Mouse (Mus musculus) ES-E14 (cell line): ENCODE measurements around the gene Ptn. TPM values are rescaled to one million over a fixed set of nuclear protein-coding genes. Genes with fewer than 3 reads are reported as not detected.
"Not testable (repeated sequence)": the region's sequence is repeated elsewhere in the genome, so short reads cannot be mapped to it uniquely, and the experiment has no call there.

Experiments used
- DNase-seq: peaks from one replicate; pipeline ENCODE4 v3.0.0-alpha.2; 2013; ENCODE audit warnings: low read depth, low spot score
- H3K27ac ChIP-seq: 2 replicates; pipeline ENCODE4 v1.5.1; 2012; ENCODE audit warnings: low read depth, mild to moderate bottlenecking, low read length, moderate library complexity, mixed read lengths; ENCODE audit not compliant: poor library complexity, insufficient read depth, severe bottlenecking
- H3K36me3 ChIP-seq: 2 replicates; pipeline ENCODE4 v1.6.1; 2012; ENCODE audit warnings: mild to moderate bottlenecking, low read length, moderate library complexity, mixed read lengths; ENCODE audit not compliant: control insufficient read depth, poor library complexity, insufficient read depth, severe bottlenecking
- H3K4me1 ChIP-seq, 2 experiments: fragments of 150-350 bp in 1 of 2; sonication (generic) in 1 of 2; 2 replicates each; pipeline ENCODE4 v1.6.1; 2012; ENCODE audit warnings: low read length in 2 of 2, mild to moderate bottlenecking in 1 of 2, mixed read lengths in 1 of 2; ENCODE audit not compliant: control insufficient read depth in 2 of 2, insufficient read depth in 2 of 2, poor library complexity in 1 of 2
- H3K4me3 ChIP-seq, 2 experiments: fragments of 150-350 bp in 1 of 2; sonication (generic) in 1 of 2; 2 replicates each; pipeline ENCODE4 v1.5.1; 2012; ENCODE audit warnings: low read length in 2 of 2, low read depth in 1 of 2, mild to moderate bottlenecking in 1 of 2, mixed read lengths in 1 of 2; ENCODE audit not compliant: insufficient read depth in 1 of 2, poor library complexity in 1 of 2, severe bottlenecking in 1 of 2
- H3K9ac ChIP-seq: 2 replicates; pipeline ENCODE4 v1.6.1; 2012; ENCODE audit warnings: low read depth, mild to moderate bottlenecking, low read length, mixed read lengths; ENCODE audit not compliant: poor library complexity, insufficient read depth, severe bottlenecking
- H3K9me3 ChIP-seq: fragments of 150-350 bp; sonication (generic); 2 replicates; pipeline ENCODE4 v1.6.1; 2012; ENCODE audit warnings: low read depth, mild to moderate bottlenecking, low read length; ENCODE audit not compliant: control insufficient read depth, insufficient read depth
- CHD2 ChIP-seq: IDR thresholded peaks from 2 replicates; pipeline ENCODE4 v1.6.1; 2014; ENCODE audit warnings: mild to moderate bottlenecking, low read depth, low read length, inconsistent platforms
- HCFC1 ChIP-seq: IDR thresholded peaks from 2 replicates; pipeline ENCODE4 v1.6.1; 2012; ENCODE audit warnings: low read length, inconsistent platforms, borderline replicate concordance; ENCODE audit not compliant: insufficient read depth
- MAFK ChIP-seq: IDR thresholded peaks from 2 replicates; pipeline ENCODE4 v1.6.1; 2014; ENCODE audit warnings: mild to moderate bottlenecking, low read depth, low read length, inconsistent platforms; ENCODE audit not compliant: insufficient read depth
- ZC3H11A ChIP-seq: IDR thresholded peaks from 2 replicates; pipeline ENCODE4 v1.6.1; 2012; ENCODE audit warnings: low read depth, mild to moderate bottlenecking, inconsistent platforms, low read length, borderline replicate concordance
- ZNF384 ChIP-seq: IDR thresholded peaks from 2 replicates; pipeline ENCODE4 v1.6.1; 2012; ENCODE audit warnings: low read depth, low read length, inconsistent platforms
- in situ Hi-C, 2 experiments: fragments of 600-800 bp; cut with MboI; formaldehyde crosslinking; loops; one replicate each; pipeline ENCODE4 v1.15.1; 2025; ENCODE audit warnings: low sequenced_read_pairs in 2 of 2, inconsistent platforms in 1 of 2; ENCODE audit not compliant: unreplicated experiment in 2 of 2
- total RNA-seq: library from RNA; depleted of rRNA; stranded (reverse); fragments of 300-350 nt; gene quantifications from 2 replicates; pipeline ENCODE4 v1.2.3, GENCODE M21; 2012

The Ptn gene
- total RNA-seq, 1 experiment: 3.9 TPM

- TF ChIP-seq ZC3H11A (no peak), MAFK (no peak), CHD2 (no peak), ZNF384 (no peak), HCFC1 (no peak)
- no peak overlapping the region for H3K9ac ChIP-seq
- DNase-seq: no peak
- in situ Hi-C loops: no loop called here
- H3K4me3 ChIP-seq: no peak overlapping the region
- H3K36me3 ChIP-seq: no peaks in the 10 kb centered on the region
- H3K27ac ChIP-seq: no peak overlapping the region
- H3K9me3 ChIP-seq: no peaks in the 10 kb centered on the region
- no peaks in the 10 kb centered on the region for H3K4me1 ChIP-seq
Observed at GRCm38 (mm10) chr6:36736763-36737162, 73.3 kb downstream of the Ptn start.

GRCm38 (mm10) chr6:36735622-36736021, 74.4 kb downstream of the Ptn start:
- not testable (repeated sequence) for H3K36me3 ChIP-seq

GRCm38 (mm10) chr6:36729811-36730210, 80.2 kb downstream of the Ptn start:
- H3K9me3 ChIP-seq, H3K9ac ChIP-seq, DNase-seq, in situ Hi-C loops, H3K36me3 ChIP-seq, H3K4me3 ChIP-seq, H3K4me1 ChIP-seq, H3K27ac ChIP-seq: not testable (repeated sequence)

More at GRCm38 (mm10) chr6:36735622-36736021, 74.4 kb downstream of the Ptn start:
- H3K9me3 ChIP-seq, H3K4me1 ChIP-seq, H3K27ac ChIP-seq, in situ Hi-C loops, H3K9ac ChIP-seq, H3K4me3 ChIP-seq, DNase-seq: not testable (repeated sequence)

- Histone ChIP-seq H3K4me1 (no peaks in the 10 kb centered on the region), H3K9me3 (no peaks in the 10 kb centered on the region), H3K36me3 (no peaks in the 10 kb centered on the region), H3K4me3 (no peak overlapping the region), H3K27ac (no peak overlapping the region), H3K9ac (no peak overlapping the region)
- no peak for TF ChIP-seq ZC3H11A
- no peak for TF ChIP-seq HCFC1
- no peak for TF ChIP-seq MAFK
- no peak for TF ChIP-seq CHD2
- no peak for TF ChIP-seq ZNF384
- DNase-seq: no peak
- in situ Hi-C loops: no loop called here
Observed at GRCm38 (mm10) chr6:36728079-36728478, 81.9 kb downstream of the Ptn start.

GRCm38 (mm10) chr6:36725509-36726160, 84.4 kb downstream of the Ptn start:
- H3K36me3 ChIP-seq: no peaks in the 10 kb centered on the region
- in situ Hi-C loops: no loop called here

More at GRCm38 (mm10) chr6:36725509-36726160, 84.4 kb downstream of the Ptn start:
- Histone ChIP-seq H3K4me1 (no peaks in the 10 kb centered on the region), H3K9me3 (no peaks in the 10 kb centered on the region), H3K9ac (no peak overlapping the region), H3K4me3 (no peak overlapping the region), H3K27ac (no peak overlapping the region)
- no peak for TF ChIP-seq ZNF384
- no peak for TF ChIP-seq MAFK
- TF ChIP-seq ZC3H11A: no peak
- TF ChIP-seq HCFC1: no peak
- no peak for TF ChIP-seq CHD2
- no peak for DNase-seq
